ENCODE assay signal across 17 mouse cellular contexts in the genomic region with DNA sequence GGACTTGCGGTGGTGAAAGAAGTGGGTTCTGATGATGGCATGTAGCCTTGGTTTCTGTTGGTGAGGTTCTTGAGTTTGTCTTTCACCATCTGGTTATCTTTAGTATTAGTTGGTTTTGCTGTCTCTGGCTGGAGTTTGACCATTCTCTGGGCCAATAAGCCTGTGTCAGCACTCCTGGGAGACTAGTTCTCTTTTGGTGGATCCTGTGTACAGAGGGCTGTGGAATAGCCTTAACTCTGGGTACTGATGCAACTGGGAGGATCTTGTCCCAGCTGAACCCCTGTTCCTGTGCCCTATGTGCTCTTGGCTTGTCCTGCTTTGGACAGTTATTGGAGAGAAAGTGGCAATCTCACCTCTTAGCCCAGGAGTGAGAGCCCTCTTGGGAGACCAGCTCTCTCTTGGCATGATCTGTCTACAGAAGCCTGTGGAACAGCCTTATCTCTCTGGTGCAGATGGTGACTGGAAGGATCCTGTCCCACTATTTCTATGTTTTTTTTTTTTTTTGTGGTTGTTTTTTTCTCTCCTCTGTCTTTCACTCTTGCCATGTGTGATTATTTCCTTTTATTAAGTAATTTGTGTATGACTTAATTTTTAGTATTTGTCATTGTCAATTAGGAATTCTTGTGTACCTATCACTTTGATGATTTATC. TPM values are rescaled to one million over a fixed set of nuclear protein-coding genes. Genes with fewer than 3 reads are reported as not detected.
DNase-seq lines count a peak whose midpoint lies in the region; ATAC-seq lines count a peak whose summit lies in the region.
"Had no signal": no experiment of that assay in that cellular context is flagged by ENCODE, and none has a peak within 500 bp of the region (broad histone marks: within the 10 kb centered on the region; RNA-seq: fewer than 3 reads in every experiment).

No protein-coding gene starts in this region.

- no peak overlapping the region for H3K9ac ChIP-seq in lung, embryonic 15.5 days
- peak overlapping the region; percentile 48; the same call in 1 of the 2 replicates for H3K9ac ChIP-seq in liver, embryonic 12.5 days
- H3K9ac ChIP-seq: limb, embryonic 15.5 days had no signal

- no peaks in the 10 kb centered on the region for H3K36me3 ChIP-seq in lung, embryonic 15.5 days
- no peaks in the 10 kb centered on the region for H3K36me3 ChIP-seq in liver, embryonic 12.5 days
- H3K36me3 ChIP-seq: limb, embryonic 15.5 days had no signal

- peak; percentile 39; the same call in 1 of the 2 replicates for ATAC-seq in lung, embryonic 15.5 days (ENCODE audit: borderline replicate concordance, extremely low read depth, low FRiP score, low TSS enrichment)
- peak; percentile 100 for ATAC-seq in liver, embryonic 12.5 days
- ATAC-seq: hindbrain, postnatal 0 days; Patski had no signal

- no peaks in the 10 kb centered on the region for H3K9me3 ChIP-seq in lung, embryonic 15.5 days
- no peaks in the 10 kb centered on the region for H3K9me3 ChIP-seq in liver, embryonic 12.5 days (replicated peaks)
- H3K9me3 ChIP-seq: limb, embryonic 15.5 days had no signal

- H3K4me1 ChIP-seq in lung, embryonic 15.5 days: no peaks in the 10 kb centered on the region
- peaks cover 42% of the 10 kb centered on the region for H3K4me1 ChIP-seq in liver, embryonic 12.5 days
- H3K4me1 ChIP-seq: limb, embryonic 15.5 days had no signal

- no peak for DNase-seq in lung, postnatal 36 days
- DNase-seq in c-Kit-positive CD71-negative TER-119-negative erythroid progenitor cells, embryonic 14.5 days (ENCODE audit: low read depth): peak; percentile 29
- DNase-seq in spleen, postnatal 14 days (ENCODE audit: low spot score in 2 of 2): peak; percentile 9 to 26
- DNase-seq in thymus, adult 18-20 months: no peak
- no peak for DNase-seq in kidney, adult 8-10 months
- DNase-seq in testis, postnatal 10 days (ENCODE audit: low spot score): no peak
- DNase-seq: adrenal gland, adult 8-10 months; cerebellum, adult 11 months; heart, postnatal 10 days; kidney, postnatal 36 days had no signal

- no peak overlapping the region for H3K4me3 ChIP-seq in lung, embryonic 15.5 days
- H3K4me3 ChIP-seq in liver, embryonic 12.5 days: no peak overlapping the region
- H3K4me3 ChIP-seq: limb, embryonic 15.5 days had no signal

- H3K27me3 ChIP-seq in lung, embryonic 15.5 days: no peaks in the 10 kb centered on the region
- H3K27me3 ChIP-seq in liver, embryonic 12.5 days (replicated peaks): no peaks in the 10 kb centered on the region
- H3K27me3 ChIP-seq: limb, embryonic 15.5 days; Patski had no signal

- H3K27ac ChIP-seq in lung, embryonic 15.5 days: no peak overlapping the region
- H3K27ac ChIP-seq in liver, embryonic 12.5 days: peak overlapping the region; percentile 98
- H3K27ac ChIP-seq: hindbrain, postnatal 0 days; limb, embryonic 15.5 days had no signal

- WGBS in lung, embryonic 15.5 days: 96% methylated on average over 1 of the region's 1 CpGs
- 88% methylated on average over 1 of the region's 1 CpGs for WGBS in liver, embryonic 12.5 days (ENCODE audit: insufficient replicate concordance)

- H3K4me2 ChIP-seq in lung, embryonic 15.5 days: no peak overlapping the region
- peak overlapping the region; percentile 55 for H3K4me2 ChIP-seq in liver, embryonic 12.5 days
- H3K4me2 ChIP-seq: limb, embryonic 15.5 days; midbrain, embryonic 11.5 days had no signal

RNA-seq across cellular contexts. Expression of a gene that starts 3.2 kb away (rescaled TPM):
- polyA plus RNA-seq in lung, embryonic 15.5 days (2015; fragmentation: Nextera tagmentation; extraction: Ambion mirVana): 0.09 and 0.34 TPM in 2 replicates
- polyA plus RNA-seq in liver, embryonic 12.5 days (2016; fragmentation: Nextera tagmentation; extraction: Ambion mirVana): 0.44 and 0.60 TPM in 2 replicates
- polyA plus RNA-seq: hindbrain, postnatal 0 days; midbrain, embryonic 11.5 days; Patski had no signal

RNA-seq across cellular contexts. Expression of a gene that starts 15.3 kb away (rescaled TPM):
- not detected in 2 replicates for polyA plus RNA-seq in lung, embryonic 15.5 days (2015; fragmentation: Nextera tagmentation; extraction: Ambion mirVana)
- polyA plus RNA-seq in liver, embryonic 12.5 days (2016; fragmentation: Nextera tagmentation; extraction: Ambion mirVana): not detected in 2 replicates
- polyA plus RNA-seq: hindbrain, postnatal 0 days; limb, embryonic 15.5 days; midbrain, embryonic 11.5 days; Patski; urinary bladder, adult 2 months had no signal

RNA-seq across cellular contexts. Expression of a gene that starts 31.0 kb away (rescaled TPM):
- polyA plus RNA-seq in lung, embryonic 15.5 days (2015; fragmentation: Nextera tagmentation; extraction: Ambion mirVana): 0.15 TPM in 1 of 2 replicates, not detected in the other
- polyA plus RNA-seq in liver, embryonic 12.5 days (2016; fragmentation: Nextera tagmentation; extraction: Ambion mirVana): 0.71 and 0.98 TPM in 2 replicates
- polyA plus RNA-seq: hindbrain, postnatal 0 days; midbrain, embryonic 11.5 days; Patski had no signal

Comparison
In these comparisons a context has a peak if more than half of its experiments do, and no peak if none do; other contexts are left out.
1. DNase-seq: peak in c-Kit-positive CD71-negative TER-119-negative erythroid progenitor cells, embryonic 14.5 days (single experiment) and spleen, postnatal 14 days (2 of 2); none in lung, postnatal 36 days (single experiment), thymus, adult 18-20 months (0 of 2), kidney, adult 8-10 months (0 of 2) and testis, postnatal 10 days (single experiment).